Mouse (Mus musculus): ENCODE results near the gene Rab37. TPM values are rescaled to one million over a fixed set of nuclear protein-coding genes. Genes with fewer than 3 reads are reported as not detected.

The Rab37 gene
- total RNA-seq (2021) = 1 to 10 TPM; 1.0 to 1.3 TPM
- long read RNA-seq, experiment 1 = 0 reads
- long read RNA-seq, experiment 2, partial matches to known transcripts = 0 of 4 reads
- long read RNA-seq, experiment 2, other reads (novel, unspliced or antisense) = 0 of 4 reads

- DNase-seq (ENCODE audit: low spot score in 2 of 2) = no peak
Measured at GRCm38 (mm10) chr11:115091362-115091901, at the start of gene Rab37. Rab37 (plus strand) TSS chr11:115091431.

GRCm38 (mm10) chr11:115048259-115048658, 43.0 kb upstream of the Rab37 start, which contains the start of gene Cd300ld3:
Cd300ld3 (minus strand) TSS chr11:115048409.
- DNase-seq (ENCODE audit: low spot score in 2 of 2) = no peak

GRCm38 (mm10) chr11:115049282-115049895, 41.8 kb upstream of the Rab37 start:
- DNase-seq (ENCODE audit: low spot score in 2 of 2) = no peak

GRCm38 (mm10) chr11:115052206-115052605, 39.0 kb upstream of the Rab37 start:
- no peak for DNase-seq (ENCODE audit: low spot score in 2 of 2)

GRCm38 (mm10) chr11:115052991-115053390, 38.2 kb upstream of the Rab37 start:
- DNase-seq (ENCODE audit: low spot score in 2 of 2) = no peak

- no peak for DNase-seq (ENCODE audit: low spot score in 2 of 2)
Measured at GRCm38 (mm10) chr11:115054537-115054936, 36.7 kb upstream of the Rab37 start.

GRCm38 (mm10) chr11:115058701-115059100, 32.5 kb upstream of the Rab37 start:
- no peak for DNase-seq (ENCODE audit: low spot score in 2 of 2)

- no peak for DNase-seq (ENCODE audit: low spot score in 2 of 2)
Measured at GRCm38 (mm10) chr11:115059797-115060196, 31.4 kb upstream of the Rab37 start.

- DNase-seq (ENCODE audit: low spot score in 2 of 2) = no peak
Measured at GRCm38 (mm10) chr11:115062077-115062476, 29.2 kb upstream of the Rab37 start, which contains the start of gene Cd300e. Cd300e (minus strand) TSS chr11:115062177.

GRCm38 (mm10) chr11:115066768-115067167, 24.5 kb upstream of the Rab37 start:
- no peak for DNase-seq (ENCODE audit: low spot score in 2 of 2)

- no peak for DNase-seq (ENCODE audit: low spot score in 2 of 2)
Measured at GRCm38 (mm10) chr11:115071015-115071551, 20.1 kb upstream of the Rab37 start.

- DNase-seq (ENCODE audit: low spot score in 2 of 2) = peak in 1 of 2 experiments; percentile 45
Measured at GRCm38 (mm10) chr11:115071631-115072294, 19.5 kb upstream of the Rab37 start.

GRCm38 (mm10) chr11:115073002-115073401, 18.2 kb upstream of the Rab37 start:
- DNase-seq (ENCODE audit: low spot score in 2 of 2) = no peak

- no peak for DNase-seq (ENCODE audit: low spot score in 2 of 2)
Measured at GRCm38 (mm10) chr11:115075407-115075806, 15.8 kb upstream of the Rab37 start.

GRCm38 (mm10) chr11:115075859-115076258, 15.4 kb upstream of the Rab37 start:
- DNase-seq (ENCODE audit: low spot score in 2 of 2) = no peak

GRCm38 (mm10) chr11:115077436-115077835, 13.8 kb upstream of the Rab37 start:
- no peak for DNase-seq (ENCODE audit: low spot score in 2 of 2)

GRCm38 (mm10) chr11:115078680-115079079, 12.6 kb upstream of the Rab37 start:
- no peak for DNase-seq (ENCODE audit: low spot score in 2 of 2)

- DNase-seq (ENCODE audit: low spot score in 2 of 2) = peak in 1 of 2 experiments; percentile 30
Measured at GRCm38 (mm10) chr11:115080886-115081285, 10.3 kb upstream of the Rab37 start.

GRCm38 (mm10) chr11:115081373-115081772, 9.9 kb upstream of the Rab37 start:
- no peak for DNase-seq (ENCODE audit: low spot score in 2 of 2)

- DNase-seq (ENCODE audit: low spot score in 2 of 2) = no peak
Measured at GRCm38 (mm10) chr11:115082196-115082595, 9.0 kb upstream of the Rab37 start.

- DNase-seq (ENCODE audit: low spot score in 2 of 2) = peak; percentile 54 to 76
Measured at GRCm38 (mm10) chr11:115083376-115084139, 7.7 kb upstream of the Rab37 start.

All from gastrocnemius, postnatal 4 days (tissue).